Mouse (Mus musculus) retina, postnatal 7 days (tissue): Measurements from ENCODE around the gene Grap.
A peak's percentile ranks its signal among the peaks of the same experiment; 100 is the strongest.
"Not testable (repeated sequence)": the region's sequence is repeated elsewhere in the genome, so short reads cannot be mapped to it uniquely, and the experiment has no call there.

Experiments used
- DNase-seq: peaks from one replicate; pipeline ENCODE4 v3.0.0-alpha.2; 2012; ENCODE audit warnings: low read depth, low spot score

Grap gene

GRCm38 (mm10) chr11:61652686-61653447, at the start of gene Grap:
Grap (plus strand) TSS chr11:61653265.
- no peak for DNase-seq

GRCm38 (mm10) chr11:61608072-61608471, 45.0 kb upstream of the Grap start:
- DNase-seq, result no peak

- DNase-seq, result no peak
Observed at GRCm38 (mm10) chr11:61611197-61611596, 41.9 kb upstream of the Grap start.

- no peak for DNase-seq
Observed at GRCm38 (mm10) chr11:61612116-61612635, 40.9 kb upstream of the Grap start.

- DNase-seq, result no peak
Observed at GRCm38 (mm10) chr11:61614401-61614800, 38.7 kb upstream of the Grap start.

- no peak for DNase-seq
Observed at GRCm38 (mm10) chr11:61615686-61616522, 37.2 kb upstream of the Grap start.

GRCm38 (mm10) chr11:61616523-61617292, 36.4 kb upstream of the Grap start:
- no peak for DNase-seq

GRCm38 (mm10) chr11:61617293-61617975, 35.6 kb upstream of the Grap start:
- no peak for DNase-seq

- DNase-seq, result no peak
Observed at GRCm38 (mm10) chr11:61618131-61618530, 34.9 kb upstream of the Grap start.

- no peak for DNase-seq
Observed at GRCm38 (mm10) chr11:61618571-61618970, 34.5 kb upstream of the Grap start.

GRCm38 (mm10) chr11:61619356-61619755, 33.7 kb upstream of the Grap start:
- no peak for DNase-seq

- DNase-seq, result peak; percentile 17
Observed at GRCm38 (mm10) chr11:61619791-61620241, 33.2 kb upstream of the Grap start.

- DNase-seq, result peak; percentile 28
Observed at GRCm38 (mm10) chr11:61620254-61620670, 32.8 kb upstream of the Grap start.

GRCm38 (mm10) chr11:61620762-61621161, 32.3 kb upstream of the Grap start:
- DNase-seq, result no peak

GRCm38 (mm10) chr11:61625136-61625535, 27.9 kb upstream of the Grap start:
- DNase-seq, result no peak

GRCm38 (mm10) chr11:61626509-61626908, 26.6 kb upstream of the Grap start:
- DNase-seq, result no peak

GRCm38 (mm10) chr11:61629621-61630020, 23.4 kb upstream of the Grap start:
- no peak for DNase-seq

GRCm38 (mm10) chr11:61636309-61636708, 16.8 kb upstream of the Grap start:
- not testable (repeated sequence) for DNase-seq

- DNase-seq, result no peak
Observed at GRCm38 (mm10) chr11:61637413-61637812, 15.7 kb upstream of the Grap start.

GRCm38 (mm10) chr11:61637856-61638255, 15.2 kb upstream of the Grap start:
- DNase-seq, result no peak
